Mouse (Mus musculus) embryonic facial prominence, embryonic 15.5 days (tissue): ENCODE measurements around the gene Spns2. TPM values are rescaled to one million over a fixed set of nuclear protein-coding genes. Genes with fewer than 3 reads are reported as not detected.
A peak's percentile ranks its signal among the peaks of the same experiment; 100 is the strongest.

ENCODE experiments used
- ATAC-seq: fragments of 200-750 bp; cut with Nextera tagmentation; 2 replicates; pipeline ENCODE4 v1.8.0; 2017; ENCODE audit warnings: low read depth, moderate TSS enrichment; ENCODE audit not compliant: insufficient number of reproducible peaks, low FRiP score, low TSS enrichment
- H3K27ac ChIP-seq: fragments of 300-500 bp; sonication (generic); replicated peaks from 2 replicates; pipeline ENCODE4 v1.5.1; 2015; ENCODE audit warnings: mild to moderate bottlenecking, inconsistent platforms
- H3K27me3 ChIP-seq: fragments of 300-500 bp; sonication (generic); 2 replicates; pipeline ENCODE4 v1.6.1; 2015; ENCODE audit warnings: inconsistent platforms
- H3K36me3 ChIP-seq: fragments of 300-500 bp; sonication (generic); 2 replicates; pipeline ENCODE4 v1.6.1; 2015; ENCODE audit warnings: mild to moderate bottlenecking, inconsistent platforms
- H3K4me1 ChIP-seq: fragments of 300-500 bp; sonication (generic); 2 replicates; pipeline ENCODE4 v1.6.1; 2015; ENCODE audit warnings: inconsistent platforms
- H3K4me2 ChIP-seq: fragments of 300-500 bp; sonication (generic); replicated peaks from 2 replicates; pipeline ENCODE4 v1.6.1; 2015; ENCODE audit warnings: mild to moderate bottlenecking, inconsistent platforms
- H3K4me3 ChIP-seq: fragments of 300-500 bp; sonication (generic); replicated peaks from 2 replicates; pipeline ENCODE4 v1.5.1; 2015; ENCODE audit warnings: mild to moderate bottlenecking, inconsistent platforms
- H3K9ac ChIP-seq: fragments of 300-500 bp; sonication (generic); 2 replicates; pipeline ENCODE4 v1.6.1; 2015; ENCODE audit warnings: inconsistent platforms
- H3K9me3 ChIP-seq: fragments of 300-500 bp; sonication (generic); replicated peaks from 2 replicates; pipeline ENCODE4 v1.6.1; 2016; ENCODE audit warnings: inconsistent platforms
- WGBS: fragments of 180-500 bp; shearing (Covaris S2); methylation state at CpG from one replicate; pipeline ENCODE4 v1.1.7; 2015; 5-methylcytosine and 5-hydroxymethylcytosine counted together
- polyA plus RNA-seq: library from polyadenylated mRNA; unstranded; fragments of >200 nt; fragmentation: Nextera tagmentation; extraction: Ambion mirVana; gene quantifications from 2 replicates; pipeline ENCODE4 v1.2.1, GENCODE M21; 2015

Gene Spns2
- polyA plus RNA-seq, 1 experiment from 2014 or later: 12.0 TPM

- 58% methylated on average over 11 of the region's 11 CpGs for WGBS
- Histone ChIP-seq H3K27me3 (peaks cover 37% of the 10 kb centered on the region), H3K9ac (no peak overlapping the region), H3K4me1 (peaks cover 25% of the 10 kb centered on the region), H3K4me2 (no peak overlapping the region), H3K9me3 (no peaks in the 10 kb centered on the region), H3K4me3 (no peak overlapping the region), H3K27ac (no peak overlapping the region), H3K36me3 (no peaks in the 10 kb centered on the region)
- ATAC-seq: no peak
These were observed 3.7 kb downstream of the Spns2 start for GRCm38 (mm10) chr11:72485960-72486359.

- Histone ChIP-seq H3K36me3 (no peaks in the 10 kb centered on the region), H3K4me2 (no peak overlapping the region), H3K9me3 (no peaks in the 10 kb centered on the region), H3K4me3 (no peak overlapping the region), H3K9ac (no peak overlapping the region), H3K27me3 (peaks cover 37% of the 10 kb centered on the region), H3K4me1 (peaks cover 25% of the 10 kb centered on the region), H3K27ac (no peak overlapping the region)
- 54% methylated on average over 5 of the region's 5 CpGs for WGBS
- no peak for ATAC-seq
These were observed 4.5 kb downstream of the Spns2 start for GRCm38 (mm10) chr11:72485157-72485556.

GRCm38 (mm10) chr11:72484549-72484948 is 5.2 kb downstream of the Spns2 start:
- peaks cover 19% of the 10 kb centered on the region for H3K4me1 ChIP-seq
- H3K27ac ChIP-seq: no peak overlapping the region
- no peak overlapping the region for H3K9ac ChIP-seq
- ATAC-seq: no peak
- no peak overlapping the region for H3K4me2 ChIP-seq
- no peaks in the 10 kb centered on the region for H3K9me3 ChIP-seq
- H3K27me3 ChIP-seq: peaks cover 31% of the 10 kb centered on the region
- H3K36me3 ChIP-seq: no peaks in the 10 kb centered on the region
- 57% methylated on average over 6 of the region's 6 CpGs for WGBS
- H3K4me3 ChIP-seq: no peak overlapping the region

- no peak overlapping the region for H3K4me2 ChIP-seq
- H3K9me3 ChIP-seq: no peaks in the 10 kb centered on the region
- no peak overlapping the region for H3K9ac ChIP-seq
- peaks cover 20% of the 10 kb centered on the region for H3K4me1 ChIP-seq
- no peaks in the 10 kb centered on the region for H3K36me3 ChIP-seq
- ATAC-seq: no peak
- no peak overlapping the region for H3K4me3 ChIP-seq
- H3K27me3 ChIP-seq: peaks cover 5% of the 10 kb centered on the region
- no peak overlapping the region for H3K27ac ChIP-seq
- WGBS: 78% methylated on average over 4 of the region's 4 CpGs
These were observed 7.8 kb downstream of the Spns2 start for GRCm38 (mm10) chr11:72481952-72482351.

- Histone ChIP-seq H3K4me3 (no peak overlapping the region), H3K4me1 (peaks cover 21% of the 10 kb centered on the region), H3K4me2 (no peak overlapping the region), H3K9me3 (no peaks in the 10 kb centered on the region), H3K36me3 (no peaks in the 10 kb centered on the region), H3K27me3 (no peaks in the 10 kb centered on the region), H3K27ac (no peak overlapping the region), H3K9ac (no peak overlapping the region)
- 67% methylated on average over 5 of the region's 5 CpGs for WGBS
- ATAC-seq: 0 out of 2 replicates have a peak, but pooled peaks have one; percentile 13
These were observed 8.4 kb downstream of the Spns2 start for GRCm38 (mm10) chr11:72481313-72481712.

- Histone ChIP-seq H3K36me3 (no peaks in the 10 kb centered on the region), H3K9ac (no peak overlapping the region), H3K4me2 (no peak overlapping the region), H3K4me3 (no peak overlapping the region), H3K9me3 (no peaks in the 10 kb centered on the region), H3K27me3 (no peaks in the 10 kb centered on the region), H3K27ac (no peak overlapping the region), H3K4me1 (peaks cover 15% of the 10 kb centered on the region)
- no peak for ATAC-seq
- 79% methylated on average over 2 of the region's 2 CpGs for WGBS
These were observed 10.2 kb downstream of the Spns2 start for GRCm38 (mm10) chr11:72479499-72479898.

- Histone ChIP-seq H3K9me3 (no peaks in the 10 kb centered on the region), H3K36me3 (no peaks in the 10 kb centered on the region), H3K4me2 (no peak overlapping the region), H3K4me1 (peaks cover 15% of the 10 kb centered on the region), H3K9ac (no peak overlapping the region), H3K27me3 (no peaks in the 10 kb centered on the region), H3K4me3 (no peak overlapping the region), H3K27ac (peak overlapping the region; percentile 65)
- 35% methylated on average over 6 of the region's 6 CpGs for WGBS
- ATAC-seq: peak; percentile 55
These were observed 11.5 kb downstream of the Spns2 start for GRCm38 (mm10) chr11:72478228-72478627.

GRCm38 (mm10) chr11:72477653-72478052 is 12.1 kb downstream of the Spns2 start:
- peaks cover 15% of the 10 kb centered on the region for H3K4me1 ChIP-seq
- WGBS: 76% methylated on average over 1 of the region's 1 CpGs
- no peak for ATAC-seq
- no peaks in the 10 kb centered on the region for H3K9me3 ChIP-seq
- no peak overlapping the region for H3K4me3 ChIP-seq
- H3K27me3 ChIP-seq: no peaks in the 10 kb centered on the region
- H3K4me2 ChIP-seq: no peak overlapping the region
- no peak overlapping the region for H3K9ac ChIP-seq
- no peaks in the 10 kb centered on the region for H3K36me3 ChIP-seq
- H3K27ac ChIP-seq: peak overlapping the region; percentile 65

- Histone ChIP-seq H3K9ac (no peak overlapping the region), H3K9me3 (no peaks in the 10 kb centered on the region), H3K36me3 (no peaks in the 10 kb centered on the region), H3K27me3 (no peaks in the 10 kb centered on the region), H3K4me2 (no peak overlapping the region), H3K4me3 (no peak overlapping the region), H3K27ac (peak overlapping the region; percentile 65; the same call in 1 of the 2 replicates), H3K4me1 (peaks cover 20% of the 10 kb centered on the region)
- ATAC-seq: no peak
- WGBS: 33% methylated on average over 5 of the region's 5 CpGs
These were observed 12.5 kb downstream of the Spns2 start for GRCm38 (mm10) chr11:72477182-72477581.

GRCm38 (mm10) chr11:72476074-72476625 is 13.6 kb downstream of the Spns2 start:
- no peak overlapping the region for H3K4me3 ChIP-seq
- no peaks in the 10 kb centered on the region for H3K27me3 ChIP-seq
- H3K36me3 ChIP-seq: no peaks in the 10 kb centered on the region
- no peaks in the 10 kb centered on the region for H3K9me3 ChIP-seq
- ATAC-seq: no peak
- peaks cover 22% of the 10 kb centered on the region for H3K4me1 ChIP-seq
- 77% methylated on average over 7 of the region's 7 CpGs for WGBS
- H3K9ac ChIP-seq: no peak overlapping the region
- no peak overlapping the region for H3K27ac ChIP-seq
- H3K4me2 ChIP-seq: no peak overlapping the region

GRCm38 (mm10) chr11:72475408-72475807 is 14.3 kb downstream of the Spns2 start:
- no peak overlapping the region for H3K9ac ChIP-seq
- no peak overlapping the region for H3K4me3 ChIP-seq
- peaks cover 23% of the 10 kb centered on the region for H3K4me1 ChIP-seq
- no peak overlapping the region for H3K27ac ChIP-seq
- H3K4me2 ChIP-seq: no peak overlapping the region
- no peaks in the 10 kb centered on the region for H3K27me3 ChIP-seq
- no peaks in the 10 kb centered on the region for H3K36me3 ChIP-seq
- 61% methylated on average over 7 of the region's 7 CpGs for WGBS
- H3K9me3 ChIP-seq: no peaks in the 10 kb centered on the region
- no peak for ATAC-seq

- peaks cover 27% of the 10 kb centered on the region for H3K4me1 ChIP-seq
These were observed 14.8 kb downstream of the Spns2 start for GRCm38 (mm10) chr11:72474926-72475325.

More at GRCm38 (mm10) chr11:72474926-72475325, 14.8 kb downstream of the Spns2 start:
- no peaks in the 10 kb centered on the region for H3K9me3 ChIP-seq
- no peaks in the 10 kb centered on the region for H3K36me3 ChIP-seq
- no peak for ATAC-seq
- no peaks in the 10 kb centered on the region for H3K27me3 ChIP-seq
- no peak overlapping the region for H3K27ac ChIP-seq
- H3K4me3 ChIP-seq: no peak overlapping the region
- 79% methylated on average over 3 of the region's 3 CpGs for WGBS
- no peak overlapping the region for H3K9ac ChIP-seq
- no peak overlapping the region for H3K4me2 ChIP-seq
